Mouse (Mus musculus): ENCODE measurements around the gene C130050O18Rik.

DNA sequence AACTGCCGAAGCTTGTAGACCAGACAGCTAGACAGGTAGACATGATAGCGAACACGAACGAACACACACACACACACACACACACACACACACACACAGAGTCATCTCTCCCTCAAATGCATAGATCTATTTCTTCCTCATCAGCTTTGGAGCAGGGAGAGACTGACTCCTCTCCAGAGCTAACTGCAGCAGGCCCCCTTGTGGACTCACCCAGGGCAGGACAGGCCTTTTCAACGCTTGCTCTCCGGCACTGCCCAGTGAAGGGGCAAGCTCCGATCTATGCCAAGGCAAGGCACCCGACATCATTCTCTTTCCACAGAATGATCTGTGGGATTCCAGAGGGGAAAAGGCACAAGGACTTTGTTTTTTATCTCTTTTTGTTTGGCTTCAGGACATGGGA, 40.2 kb downstream of the C130050O18Rik start:
- TF ChIP-seq CTCF (IDR thresholded peaks at IDR 0.05; ENCODE audit: low read depth), result peak; percentile 40; the same call in 1 of the 2 replicates
- no peak for TF ChIP-seq EP300 (IDR thresholded peaks at IDR 0.05; ENCODE audit: low read depth)

Measured in liver, embryonic 14.5 days (tissue).